Mouse (Mus musculus): ENCODE data around the gene Zdhhc18.
"Not testable (repeated sequence)": the region's sequence is repeated elsewhere in the genome, so short reads cannot be mapped to it uniquely, and the experiment has no call there.

The Zdhhc18 gene

GRCm38 (mm10) chr4:133662945-133663344, 13.0 kb upstream of the Zdhhc18 start:
- DNase-seq, result no peak

DNA sequence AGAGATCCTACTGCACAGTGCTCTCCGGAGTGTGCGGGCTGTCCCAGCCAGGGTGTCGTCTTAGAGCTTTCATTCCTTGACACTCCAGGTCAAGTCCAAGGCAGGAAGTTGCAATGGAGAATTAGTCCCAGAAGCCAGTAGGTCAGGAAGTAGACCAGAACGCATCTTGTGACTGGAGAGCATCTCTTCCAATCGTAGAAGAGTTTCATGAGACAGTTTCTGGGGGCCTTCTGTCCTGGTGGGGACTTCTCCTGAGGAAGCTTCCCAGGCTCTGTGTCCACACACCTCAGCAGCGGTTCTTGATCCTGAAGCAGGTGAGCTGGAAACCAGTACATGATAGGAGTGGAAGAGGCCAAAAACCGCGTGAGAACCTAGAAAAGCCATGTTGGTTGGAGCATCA, 12.5 kb upstream of the Zdhhc18 start:
- DNase-seq, result no peak

DNA sequence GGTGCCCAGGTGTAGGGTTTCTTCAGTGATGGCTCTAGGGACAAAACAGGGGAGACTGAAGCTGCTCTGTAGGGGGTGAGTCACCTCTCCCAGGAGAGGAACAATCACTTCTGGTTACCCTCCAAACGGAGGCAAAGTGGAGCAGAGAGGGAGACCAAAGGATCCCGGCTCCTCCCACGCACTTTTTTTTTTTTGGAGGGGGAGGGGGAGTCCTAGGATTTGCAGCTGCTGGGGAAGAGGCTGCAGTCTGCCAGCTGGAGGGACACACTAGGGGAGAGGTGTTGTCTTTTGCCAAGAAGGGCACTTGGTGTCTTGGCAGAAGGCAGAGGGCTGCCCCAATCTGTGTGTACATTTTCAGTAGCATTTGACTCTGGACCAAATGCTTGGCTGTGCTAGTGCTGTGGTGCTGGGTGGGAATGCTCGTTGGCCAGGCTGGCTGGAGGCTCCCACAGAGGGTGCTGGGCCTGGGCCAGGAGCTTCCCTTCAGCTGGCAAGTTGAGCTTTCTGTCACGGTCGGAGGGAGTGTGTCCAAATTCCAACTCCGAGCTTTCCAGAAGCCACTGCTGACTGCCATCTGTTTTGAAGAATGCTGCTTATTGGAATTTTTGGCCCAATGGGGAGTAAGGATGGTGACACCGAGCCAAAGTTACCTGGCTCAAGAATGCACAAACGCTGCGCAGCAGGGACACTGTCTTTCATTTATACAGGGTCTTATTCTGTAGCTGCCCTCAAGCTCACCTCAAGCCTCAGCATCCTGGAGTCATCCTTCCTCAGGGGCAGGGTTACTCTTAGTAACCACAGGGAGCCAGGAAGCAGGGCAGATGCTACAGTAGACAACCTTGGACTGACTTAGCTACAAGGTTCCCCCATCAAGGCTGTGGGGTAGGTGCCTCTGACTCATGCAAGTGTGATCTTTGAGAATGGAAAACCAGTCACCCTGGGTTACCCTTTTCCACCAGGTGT, 10.5 kb upstream of the Zdhhc18 start:
- peak; percentile 86 for DNase-seq

GRCm38 (mm10) chr4:133659497-133660192, 9.7 kb upstream of the Zdhhc18 start:
- peak; percentile 73 for DNase-seq

DNA sequence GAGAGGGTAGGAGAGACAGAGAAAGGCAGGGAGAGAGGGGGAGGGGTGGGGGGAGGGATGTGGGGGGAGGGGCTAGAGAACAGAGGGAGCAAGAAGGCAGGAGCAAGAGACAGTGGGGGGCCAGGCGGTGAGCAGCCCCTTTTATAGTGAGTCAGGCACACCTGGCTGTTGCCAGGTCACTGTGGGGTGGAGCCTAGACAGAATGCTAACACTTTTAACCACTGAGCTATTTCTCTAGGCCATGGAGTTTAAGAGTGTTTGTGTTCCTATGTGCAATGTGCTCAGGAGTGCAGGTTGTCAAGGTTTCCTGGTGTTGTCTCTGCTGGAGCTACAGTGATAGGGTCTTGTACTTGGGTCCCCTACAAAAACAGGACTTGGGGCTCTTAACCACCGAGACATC, 8.8 kb upstream of the Zdhhc18 start:
- no peak for DNase-seq

DNA sequence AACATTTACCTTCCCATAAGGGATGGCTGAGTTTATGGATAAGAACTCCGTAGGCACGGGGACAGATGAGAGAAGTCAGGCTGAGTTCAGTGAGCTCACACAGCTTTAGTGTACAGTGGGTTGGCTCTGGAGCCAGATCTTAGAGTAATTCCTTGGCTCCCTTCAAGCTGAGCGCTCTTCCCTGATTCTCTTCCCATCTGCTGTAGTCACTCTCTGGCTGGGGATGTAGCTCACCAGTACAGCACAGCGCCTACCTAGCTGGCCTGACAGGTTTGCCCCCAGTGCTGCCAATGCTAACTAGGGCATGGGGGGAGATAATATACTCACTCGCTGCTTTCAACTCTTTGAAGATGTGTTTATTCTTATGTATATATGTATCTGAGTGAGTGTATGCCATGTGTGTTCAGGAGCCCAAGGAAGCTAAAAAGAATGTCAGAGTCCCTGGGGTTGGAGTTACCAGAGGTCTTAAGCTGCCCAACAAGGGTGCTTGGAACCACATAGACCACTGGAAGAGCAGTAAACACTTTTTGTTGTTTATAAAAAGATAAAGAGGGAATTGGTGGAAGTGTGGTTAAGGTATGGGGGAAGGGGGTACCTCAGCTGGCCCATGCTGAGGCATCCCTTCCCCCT, 8.0 kb upstream of the Zdhhc18 start:
- DNase-seq, result no peak

GRCm38 (mm10) chr4:133656997-133657396, 7.0 kb upstream of the Zdhhc18 start:
- DNase-seq, result no peak

GRCm38 (mm10) chr4:133656294-133656693, 6.3 kb upstream of the Zdhhc18 start:
- DNase-seq, result no peak

GRCm38 (mm10) chr4:133654070-133654469, 4.1 kb upstream of the Zdhhc18 start:
- not testable (repeated sequence) for DNase-seq

- no peak for DNase-seq
Measured at GRCm38 (mm10) chr4:133652746-133653145, 2.8 kb upstream of the Zdhhc18 start.

GRCm38 (mm10) chr4:133651986-133652385, 2.0 kb upstream of the Zdhhc18 start:
- DNase-seq, result no peak

GRCm38 (mm10) chr4:133651445-133651844, 1.5 kb upstream of the Zdhhc18 start:
- no peak for DNase-seq

- DNase-seq, result not testable (repeated sequence)
Measured at GRCm38 (mm10) chr4:133649464-133649863, 490 bp downstream of the Zdhhc18 start.

DNA sequence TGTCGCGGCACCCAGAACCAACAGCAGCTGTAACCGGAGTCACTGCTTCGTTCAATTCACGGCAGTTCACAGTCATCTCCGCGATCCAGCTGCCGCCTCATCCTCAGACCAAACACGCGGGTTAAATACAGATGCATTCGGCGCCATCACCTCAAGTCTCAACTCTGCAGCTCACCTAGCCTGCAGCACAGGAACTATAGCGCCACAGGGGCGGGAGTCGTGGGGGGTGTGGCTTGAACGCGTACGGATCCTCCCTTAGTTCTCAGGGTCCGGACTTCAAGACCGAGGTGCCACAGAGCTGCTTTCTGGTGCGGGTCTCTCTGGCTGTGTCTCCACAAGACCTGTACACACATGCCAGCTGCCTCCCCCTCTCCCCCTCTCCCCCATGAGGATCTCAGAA, 4.3 kb downstream of the Zdhhc18 start:
- DNase-seq, result no peak

DNA sequence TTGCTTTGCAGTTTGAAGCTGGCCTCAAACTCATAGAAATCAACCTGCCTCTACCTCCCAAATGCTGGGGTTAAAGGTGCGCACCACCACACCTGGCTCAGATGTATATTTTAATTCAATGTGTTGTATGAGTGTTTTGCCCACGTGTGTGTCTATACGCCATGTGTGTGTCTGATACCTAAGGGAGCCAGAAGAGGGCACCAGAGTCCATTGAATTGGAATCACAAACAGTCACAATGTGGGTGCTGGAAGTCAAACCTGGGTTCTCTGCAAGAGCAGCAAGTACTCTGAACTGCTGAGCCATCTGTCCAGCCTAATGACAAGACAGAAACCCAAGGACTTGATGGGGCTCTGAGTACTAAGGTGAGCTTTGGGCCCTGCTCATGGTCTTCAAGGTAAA, 4.8 kb downstream of the Zdhhc18 start:
- DNase-seq, result no peak

DNA sequence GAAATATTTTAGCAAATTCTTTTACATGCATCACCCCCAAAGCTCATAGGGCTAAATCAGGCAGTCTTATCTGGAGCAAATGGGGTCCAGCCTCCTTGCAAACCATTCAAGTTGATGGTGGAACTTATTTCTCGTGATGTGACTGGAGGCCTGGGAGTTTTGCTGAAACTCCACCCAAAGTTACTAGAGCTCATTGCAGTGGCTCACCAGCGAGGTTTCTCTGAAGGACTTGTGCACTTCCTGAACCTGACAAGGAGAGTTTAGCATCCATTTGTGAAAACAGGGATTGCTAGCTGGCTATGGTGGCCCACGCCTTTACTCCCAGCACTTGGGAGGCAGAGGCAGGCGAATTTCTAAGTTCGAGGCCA, 15.9 kb downstream of the Zdhhc18 start:
- DNase-seq, result no peak

DNA sequence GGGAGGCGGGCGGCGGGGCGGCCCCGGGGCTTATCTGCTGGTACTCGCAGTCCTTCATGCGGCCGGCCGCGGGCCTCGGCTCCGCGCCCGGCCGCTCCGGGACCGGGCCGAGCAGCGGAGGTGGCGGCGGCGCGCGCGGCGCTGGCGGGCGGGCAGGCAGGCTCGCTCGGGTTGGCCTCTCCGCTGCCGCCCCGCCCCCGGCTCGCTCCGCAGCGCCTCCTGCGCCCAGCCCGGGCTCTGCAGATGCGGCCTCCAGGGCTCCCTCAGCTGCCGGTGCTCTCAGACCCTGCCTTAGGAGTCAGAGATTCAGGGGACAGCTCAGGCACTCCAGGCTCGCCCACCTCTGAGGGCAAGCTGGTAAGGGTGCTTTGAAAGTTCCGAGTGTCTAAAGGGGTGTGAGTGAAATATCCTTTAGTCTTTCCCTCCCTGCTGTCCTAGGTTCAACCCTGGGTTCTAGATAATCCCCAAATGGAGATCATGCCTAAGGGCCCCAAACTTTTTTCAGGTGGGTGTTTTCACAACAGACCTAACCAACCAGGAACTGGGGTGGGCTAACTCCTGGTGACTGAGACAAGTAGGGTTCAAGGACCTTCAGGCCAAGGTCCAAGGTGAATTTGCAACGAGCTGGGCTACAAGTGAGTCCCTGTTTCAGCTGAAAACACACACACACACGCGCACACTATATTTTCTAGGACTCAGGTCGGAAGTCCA, 16.5 kb downstream of the Zdhhc18 start:
- DNase-seq, result peak; percentile 91

DNA sequence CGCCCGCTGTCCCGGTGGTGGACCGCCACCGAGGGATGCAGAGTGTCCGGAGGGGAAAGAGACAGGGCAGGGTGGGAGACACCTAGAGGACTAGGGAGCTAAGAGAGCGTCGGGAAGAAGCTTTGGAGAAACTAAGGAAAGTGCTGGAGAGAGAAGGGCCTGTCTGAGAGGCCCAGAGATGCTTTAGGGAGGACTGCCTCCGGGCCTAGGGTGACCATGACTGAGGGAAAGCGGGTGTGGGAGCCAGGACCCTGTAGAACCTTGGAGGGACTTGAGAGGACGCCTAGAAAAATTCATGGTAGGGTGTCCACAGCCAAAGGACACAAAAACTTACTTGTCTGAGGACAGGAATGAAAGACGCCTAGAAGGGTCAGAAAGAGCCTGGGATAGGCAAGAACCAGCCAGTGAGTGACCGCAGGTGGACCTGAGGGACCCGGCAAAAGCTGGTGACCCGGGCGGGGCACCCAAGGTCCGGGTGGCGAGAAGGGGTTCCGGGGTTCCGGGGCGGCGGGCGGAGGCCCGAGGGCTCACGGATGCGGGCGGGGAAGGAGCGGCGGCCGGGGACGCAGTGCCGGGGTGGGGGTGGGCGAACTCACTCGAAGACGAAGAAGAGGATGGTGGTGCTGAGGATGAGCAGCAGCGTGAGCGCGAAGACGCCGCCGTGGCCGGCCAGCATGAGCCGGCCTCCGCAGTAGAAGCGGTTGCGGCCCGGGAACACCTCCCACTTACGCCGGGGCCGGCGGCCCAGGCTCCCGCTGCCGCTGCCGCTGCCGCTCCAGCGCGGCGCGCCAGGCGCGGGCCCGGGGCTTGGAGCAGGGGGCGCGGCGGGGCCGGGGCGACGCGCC, 17.2 kb downstream of the Zdhhc18 start:
- peak; percentile 34 for DNase-seq

DNA sequence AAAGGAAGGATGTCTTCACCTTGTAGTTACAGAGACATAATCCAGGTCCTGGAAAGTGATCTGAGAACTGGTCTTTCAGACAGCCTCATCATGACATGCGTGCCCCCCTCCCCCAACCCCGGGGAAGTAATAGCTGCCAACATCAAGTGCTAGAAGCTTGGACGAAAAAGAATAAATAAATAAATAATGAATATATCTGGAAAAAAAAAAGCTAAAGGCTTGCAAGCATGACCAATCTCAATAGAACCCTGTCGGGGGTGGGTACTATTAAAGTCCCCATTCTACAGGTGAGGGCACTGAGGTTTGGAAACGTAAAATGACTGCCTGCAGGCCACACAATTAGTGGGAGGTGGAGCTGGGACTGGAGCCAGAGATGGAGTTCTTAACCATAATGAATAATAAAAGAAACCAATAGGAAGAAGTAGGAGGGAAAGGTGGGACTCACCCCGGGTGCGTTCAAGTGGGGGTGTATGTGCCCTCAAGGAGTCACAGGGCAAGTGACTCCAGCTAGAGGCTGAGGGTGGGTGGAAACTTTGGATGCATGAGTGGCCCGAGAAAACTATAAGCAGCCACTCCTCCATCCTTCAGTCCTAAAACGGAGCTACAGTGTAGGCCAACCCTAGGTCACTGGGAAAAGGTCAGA, 18.1 kb downstream of the Zdhhc18 start:
- DNase-seq, result peak; percentile 51

DNA sequence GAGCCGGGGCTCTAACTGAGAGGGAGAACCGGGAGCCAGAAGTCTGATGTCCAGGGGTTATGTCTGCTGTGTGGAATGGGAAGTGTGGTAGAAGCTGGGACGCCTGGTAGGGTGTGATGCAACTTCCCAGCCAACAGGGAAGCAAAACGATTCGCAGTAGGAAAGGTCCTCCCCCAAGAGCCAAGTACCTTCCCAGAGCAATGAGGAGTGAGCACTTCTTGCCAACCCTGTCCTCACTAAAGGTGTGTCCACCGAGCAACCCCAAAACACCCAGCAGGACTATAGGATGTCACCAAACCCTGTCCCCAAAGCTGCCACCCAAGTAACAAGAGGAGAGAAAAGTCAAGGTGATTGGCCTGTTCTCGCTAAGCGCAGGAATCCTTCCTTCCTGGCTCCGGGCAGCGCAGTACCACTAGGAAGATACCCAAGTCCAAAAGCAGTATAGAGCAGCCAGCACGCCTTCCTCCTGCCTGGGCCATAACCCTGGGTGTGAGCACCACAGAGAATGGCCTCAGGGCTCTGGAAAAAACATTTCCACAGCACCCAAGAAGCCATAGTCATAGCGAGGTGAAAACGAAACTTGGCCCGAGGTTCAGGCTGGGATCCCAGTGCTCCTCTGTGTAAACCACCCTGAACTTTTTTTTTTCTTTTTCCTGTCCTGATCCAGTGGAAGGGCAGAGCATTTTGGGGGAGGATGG, 18.7 kb downstream of the Zdhhc18 start:
- DNase-seq, result peak; percentile 35
